Mouse (Mus musculus) intestine, embryonic 15.5 days (tissue): Measurements from ENCODE around the gene Erp27. TPM values are rescaled to one million over a fixed set of nuclear protein-coding genes. Genes with fewer than 3 reads are reported as not detected.
"Not testable (repeated sequence)": the region's sequence is repeated elsewhere in the genome, so short reads cannot be mapped to it uniquely, and the experiment has no call there.

Experiments used
- ATAC-seq: fragments of 200-750 bp; cut with Nextera tagmentation; 2 replicates; pipeline ENCODE4 v1.8.0; 2017; ENCODE audit warnings: moderate TSS enrichment, moderate library complexity
- H3K27ac ChIP-seq: fragments of 300-500 bp; sonication (generic); 2 replicates; pipeline ENCODE4 v1.5.1; 2015; ENCODE audit warnings: mild to moderate bottlenecking, inconsistent platforms
- H3K27me3 ChIP-seq: fragments of 300-500 bp; sonication (generic); replicated peaks from 2 replicates; pipeline ENCODE4 v1.6.1; 2015; ENCODE audit warnings: inconsistent platforms
- H3K36me3 ChIP-seq: fragments of 300-500 bp; sonication (generic); 2 replicates; pipeline ENCODE4 v1.6.1; 2015; ENCODE audit warnings: inconsistent platforms
- H3K4me1 ChIP-seq: fragments of 300-500 bp; sonication (generic); replicated peaks from 2 replicates; pipeline ENCODE4 v1.6.1; 2015; ENCODE audit warnings: inconsistent platforms
- H3K4me2 ChIP-seq: fragments of 300-500 bp; sonication (generic); replicated peaks from 2 replicates; pipeline ENCODE4 v1.6.1; 2015; ENCODE audit warnings: mild to moderate bottlenecking, inconsistent platforms
- H3K4me3 ChIP-seq: fragments of 300-500 bp; sonication (generic); replicated peaks from 2 replicates; pipeline ENCODE4 v1.5.1; 2015; ENCODE audit warnings: inconsistent platforms
- H3K9ac ChIP-seq: fragments of 300-500 bp; sonication (generic); 2 replicates; pipeline ENCODE4 v1.6.1; 2015; ENCODE audit warnings: inconsistent platforms
- H3K9me3 ChIP-seq: fragments of 300-500 bp; sonication (generic); 2 replicates; pipeline ENCODE4 v1.6.1; 2016; ENCODE audit warnings: inconsistent platforms
- WGBS: fragments of 180-500 bp; shearing (Covaris S2); methylation state at CpG from one replicate; pipeline ENCODE4 v1.1.7; 2015; 5-methylcytosine and 5-hydroxymethylcytosine counted together
- polyA plus RNA-seq: library from polyadenylated mRNA; unstranded; fragments of >200 nt; fragmentation: Nextera tagmentation; extraction: Ambion mirVana; gene quantifications from 2 replicates; pipeline ENCODE4 v1.2.1, GENCODE M21; 2015

The Erp27 gene
- polyA plus RNA-seq, 1 experiment from 2014 or later, result 14.6 TPM

GRCm38 (mm10) chr6:136898954-136899353 is 23.0 kb downstream of the Erp27 start:
- ATAC-seq, result no peak
- H3K27ac ChIP-seq, result no peak overlapping the region
- 68% methylated on average over 2 of the region's 2 CpGs for WGBS
- 0 out of 2 replicates have a peak, but pooled peaks cover 3% of the 10 kb centered on the region for H3K4me1 ChIP-seq
- H3K4me3 ChIP-seq, result no peak overlapping the region
- no peak overlapping the region for H3K9ac ChIP-seq
- no peaks in the 10 kb centered on the region for H3K36me3 ChIP-seq
- H3K4me2 ChIP-seq, result no peak overlapping the region
- H3K9me3 ChIP-seq, result no peaks in the 10 kb centered on the region
- H3K27me3 ChIP-seq, result no peaks in the 10 kb centered on the region

- Histone ChIP-seq H3K4me2 (no peak overlapping the region), H3K9ac (no peak overlapping the region), H3K9me3 (no peaks in the 10 kb centered on the region), H3K27me3 (no peaks in the 10 kb centered on the region), H3K27ac (no peak overlapping the region), H3K36me3 (no peaks in the 10 kb centered on the region), H3K4me3 (no peak overlapping the region), H3K4me1 (0 out of 2 replicates have a peak, but pooled peaks cover 3% of the 10 kb centered on the region)
- ATAC-seq, result no peak
- 33% methylated on average over 4 of the region's 4 CpGs for WGBS
These were observed 23.8 kb downstream of the Erp27 start for GRCm38 (mm10) chr6:136898222-136898621.

- WGBS, result 63% methylated on average over 4 of the region's 4 CpGs
These were observed 24.2 kb downstream of the Erp27 start for GRCm38 (mm10) chr6:136897789-136898188.

GRCm38 (mm10) chr6:136894532-136895339 is 27.2 kb downstream of the Erp27 start:
- no peak overlapping the region for H3K9ac ChIP-seq
- H3K9me3 ChIP-seq, result no peaks in the 10 kb centered on the region
- 0 out of 2 replicates have a peak, but pooled peaks cover 3% of the 10 kb centered on the region for H3K4me1 ChIP-seq
- H3K27ac ChIP-seq, result peak overlapping the region; percentile 34; the same call in 1 of the 2 replicates
- no peak overlapping the region for H3K4me2 ChIP-seq
- ATAC-seq, result no peak
- no peak overlapping the region for H3K4me3 ChIP-seq
- 28% methylated on average over 15 of the region's 15 CpGs for whole genome bisulfite sequencing
- H3K27me3 ChIP-seq, result no peaks in the 10 kb centered on the region
- no peaks in the 10 kb centered on the region for H3K36me3 ChIP-seq

More at GRCm38 (mm10) chr6:136897789-136898188, 24.2 kb downstream of the Erp27 start:
- no peak overlapping the region for H3K4me2 ChIP-seq
- no peak overlapping the region for H3K4me3 ChIP-seq
- H3K4me1 ChIP-seq, result 0 out of 2 replicates have a peak, but pooled peaks cover 3% of the 10 kb centered on the region
- H3K9ac ChIP-seq, result no peak overlapping the region
- H3K9me3 ChIP-seq, result no peaks in the 10 kb centered on the region
- no peaks in the 10 kb centered on the region for H3K36me3 ChIP-seq
- H3K27me3 ChIP-seq, result no peaks in the 10 kb centered on the region
- H3K27ac ChIP-seq, result no peak overlapping the region
- no peak for ATAC-seq

GRCm38 (mm10) chr6:136892002-136892401 is 30.0 kb downstream of the Erp27 start:
- Histone ChIP-seq H3K9ac (no peak overlapping the region), H3K27ac (no peak overlapping the region), H3K4me1 (0 out of 2 replicates have a peak, but pooled peaks cover 3% of the 10 kb centered on the region), H3K4me3 (no peak overlapping the region), H3K36me3 (no peaks in the 10 kb centered on the region), H3K4me2 (no peak overlapping the region), H3K27me3 (no peaks in the 10 kb centered on the region), H3K9me3 (no peaks in the 10 kb centered on the region)
- WGBS, result 90% methylated on average over 2 of the region's 2 CpGs
- no peak for ATAC-seq

- Histone ChIP-seq H3K4me2 (no peak overlapping the region), H3K27me3 (no peaks in the 10 kb centered on the region), H3K9me3 (no peaks in the 10 kb centered on the region), H3K4me1 (0 out of 2 replicates have a peak, but pooled peaks cover 2% of the 10 kb centered on the region), H3K27ac (no peak overlapping the region), H3K4me3 (no peak overlapping the region), H3K9ac (no peak overlapping the region), H3K36me3 (no peaks in the 10 kb centered on the region)
- ATAC-seq, result no peak
- 92% methylated on average over 6 of the region's 6 CpGs for WGBS
These were observed 32.4 kb downstream of the Erp27 start for GRCm38 (mm10) chr6:136889554-136889953.

- no peak overlapping the region for H3K4me3 ChIP-seq
- no peaks in the 10 kb centered on the region for H3K36me3 ChIP-seq
- no peaks in the 10 kb centered on the region for H3K27me3 ChIP-seq
- no peak overlapping the region for H3K9ac ChIP-seq
- WGBS, result 88% methylated on average over 6 of the region's 6 CpGs
- no peak overlapping the region for H3K4me2 ChIP-seq
- H3K4me1 ChIP-seq, result no peaks in the 10 kb centered on the region
- no peaks in the 10 kb centered on the region for H3K9me3 ChIP-seq
- no peak overlapping the region for H3K27ac ChIP-seq
- ATAC-seq, result no peak
These were observed 32.9 kb downstream of the Erp27 start for GRCm38 (mm10) chr6:136889067-136889466.

GRCm38 (mm10) chr6:136887854-136888253 is 34.1 kb downstream of the Erp27 start:
- peak overlapping the region; percentile 52 for H3K27ac ChIP-seq
- H3K4me3 ChIP-seq, result no peak overlapping the region
- H3K36me3 ChIP-seq, result no peaks in the 10 kb centered on the region
- 33% methylated on average over 9 of the region's 9 CpGs for WGBS
- ATAC-seq, result peak; percentile 66; the same call in 1 of the 2 replicates
- H3K4me2 ChIP-seq, result no peak overlapping the region
- no peak overlapping the region for H3K9ac ChIP-seq
- no peaks in the 10 kb centered on the region for H3K27me3 ChIP-seq
- H3K9me3 ChIP-seq, result no peaks in the 10 kb centered on the region
- 0 out of 2 replicates have a peak, but pooled peaks cover 4% of the 10 kb centered on the region for H3K4me1 ChIP-seq

- not testable (repeated sequence) for H3K4me2 ChIP-seq, H3K4me1 ChIP-seq, H3K27me3 ChIP-seq, H3K9me3 ChIP-seq, ATAC-seq, H3K27ac ChIP-seq, H3K36me3 ChIP-seq, H3K9ac ChIP-seq, H3K4me3 ChIP-seq
- 56% methylated on average over 1 of the region's 1 CpGs for WGBS
These were observed 37.2 kb downstream of the Erp27 start for GRCm38 (mm10) chr6:136884766-136885165.

- Histone ChIP-seq H3K36me3 (no peaks in the 10 kb centered on the region), H3K27me3 (no peaks in the 10 kb centered on the region), H3K9ac (no peak overlapping the region), H3K27ac (no peak overlapping the region), H3K4me2 (no peak overlapping the region), H3K4me1 (0 out of 2 replicates have a peak, but pooled peaks cover 4% of the 10 kb centered on the region), H3K9me3 (no peaks in the 10 kb centered on the region), H3K4me3 (no peak overlapping the region)
- WGBS, result 89% methylated on average over 6 of the region's 6 CpGs
- ATAC-seq, result no peak
These were observed 38.0 kb downstream of the Erp27 start for GRCm38 (mm10) chr6:136883961-136884360.

- Histone ChIP-seq H3K36me3 (no peaks in the 10 kb centered on the region), H3K9me3 (no peaks in the 10 kb centered on the region), H3K27ac (no peak overlapping the region), H3K4me3 (no peak overlapping the region), H3K9ac (no peak overlapping the region), H3K4me1 (0 out of 2 replicates have a peak, but pooled peaks cover 4% of the 10 kb centered on the region), H3K27me3 (no peaks in the 10 kb centered on the region), H3K4me2 (no peak overlapping the region)
- no peak for ATAC-seq
- 74% methylated on average over 3 of the region's 3 CpGs for WGBS
These were observed 38.5 kb downstream of the Erp27 start for GRCm38 (mm10) chr6:136883431-136883915.

GRCm38 (mm10) chr6:136881678-136882077 is 40.3 kb downstream of the Erp27 start:
- Histone ChIP-seq H3K27me3 (no peaks in the 10 kb centered on the region), H3K27ac (no peak overlapping the region), H3K9ac (no peak overlapping the region), H3K4me2 (no peak overlapping the region), H3K4me3 (no peak overlapping the region), H3K9me3 (no peaks in the 10 kb centered on the region), H3K4me1 (0 out of 2 replicates have a peak, but pooled peaks cover 4% of the 10 kb centered on the region), H3K36me3 (no peaks in the 10 kb centered on the region)
- ATAC-seq, result no peak
- WGBS, result 58% methylated on average over 8 of the region's 8 CpGs
